Mouse (Mus musculus): Measurements from ENCODE around the gene Skap1.

- no peak for TF ChIP-seq POLR2A (IDR thresholded peaks at IDR 0.05; ENCODE audit: borderline replicate concordance, extremely low read depth, insufficient read depth, insufficient read length, poor library complexity, severe bottlenecking)
- TF ChIP-seq CTCF (IDR thresholded peaks at IDR 0.05; ENCODE audit: borderline replicate concordance, extremely low read depth, insufficient read depth, insufficient read length), result no peak
Observed at GRCm38 (mm10) chr11:96620660-96621059, 156.3 kb downstream of the Skap1 start.
